Mouse (Mus musculus): ENCODE results near the gene Olfm1. TPM values are rescaled to one million over a fixed set of nuclear protein-coding genes. Genes with fewer than 3 reads are reported as not detected.

Olfm1 gene
- polyA plus RNA-seq, 1 experiment from 2014 or later, result 4.9 TPM

GRCm38 (mm10) chr2:28173225-28174141 is 19.3 kb upstream of the Olfm1 start:
- Histone ChIP-seq H3K9me3 (no peaks in the 10 kb centered on the region), H3K27ac (replicated peaks) (no peak overlapping the region), H3K36me3 (no peaks in the 10 kb centered on the region), H3K4me2 (no peak overlapping the region), H3K27me3 (replicated peaks) (peaks cover 3% of the 10 kb centered on the region), H3K4me3 (no peak overlapping the region), H3K9ac (no peak overlapping the region), H3K4me1 (0 out of 2 replicates have a peak, but pooled peaks cover 6% of the 10 kb centered on the region)
- ATAC-seq (ENCODE audit: extremely low read depth, insufficient number of reproducible peaks, low FRiP score, low TSS enrichment), result no peak
- WGBS, result 57% methylated on average over 11 of the region's 11 CpGs

DNA sequence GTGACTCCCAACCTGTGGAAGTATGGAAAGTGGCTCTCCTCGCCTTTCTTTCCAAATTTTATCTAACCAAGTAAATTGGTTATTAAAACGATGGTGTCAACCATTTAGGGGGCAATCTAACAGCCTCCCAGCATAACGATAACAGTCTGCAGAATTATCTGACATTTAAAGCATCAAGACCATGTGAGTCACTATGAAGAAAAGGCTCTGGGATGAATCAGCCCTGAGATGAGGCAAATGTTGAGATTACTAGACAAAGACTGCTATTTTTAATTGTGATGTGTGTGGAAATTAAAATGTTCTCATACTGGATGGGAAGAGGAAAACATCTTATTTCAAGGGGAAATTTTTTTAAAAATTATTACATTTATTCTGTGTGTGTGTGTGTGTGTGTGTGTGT is 18.4 kb upstream of the Olfm1 start:
- Histone ChIP-seq H3K9ac (no peak overlapping the region), H3K36me3 (no peaks in the 10 kb centered on the region), H3K4me2 (no peak overlapping the region), H3K9me3 (no peaks in the 10 kb centered on the region), H3K27me3 (replicated peaks) (peaks cover 3% of the 10 kb centered on the region), H3K4me1 (0 out of 2 replicates have a peak, but pooled peaks cover 6% of the 10 kb centered on the region), H3K27ac (replicated peaks) (no peak overlapping the region), H3K4me3 (no peak overlapping the region)
- ATAC-seq (ENCODE audit: extremely low read depth, insufficient number of reproducible peaks, low FRiP score, low TSS enrichment), result no peak
- WGBS, result 54% methylated on average over 3 of the region's 3 CpGs

GRCm38 (mm10) chr2:28178600-28178999 is 14.2 kb upstream of the Olfm1 start:
- 0 out of 2 replicates have a peak, but pooled peaks cover under 1% of the 10 kb centered on the region for H3K4me1 ChIP-seq
- no peak overlapping the region for H3K4me3 ChIP-seq
- peaks cover 18% of the 10 kb centered on the region; the same call in 1 of the 2 replicates for H3K27me3 ChIP-seq (replicated peaks)
- no peak overlapping the region for H3K4me2 ChIP-seq
- no peaks in the 10 kb centered on the region for H3K36me3 ChIP-seq
- WGBS, result 52% methylated on average over 6 of the region's 6 CpGs
- no peak for ATAC-seq (ENCODE audit: extremely low read depth, insufficient number of reproducible peaks, low FRiP score, low TSS enrichment)
- no peak overlapping the region for H3K27ac ChIP-seq (replicated peaks)
- no peaks in the 10 kb centered on the region for H3K9me3 ChIP-seq
- H3K9ac ChIP-seq, result no peak overlapping the region

DNA sequence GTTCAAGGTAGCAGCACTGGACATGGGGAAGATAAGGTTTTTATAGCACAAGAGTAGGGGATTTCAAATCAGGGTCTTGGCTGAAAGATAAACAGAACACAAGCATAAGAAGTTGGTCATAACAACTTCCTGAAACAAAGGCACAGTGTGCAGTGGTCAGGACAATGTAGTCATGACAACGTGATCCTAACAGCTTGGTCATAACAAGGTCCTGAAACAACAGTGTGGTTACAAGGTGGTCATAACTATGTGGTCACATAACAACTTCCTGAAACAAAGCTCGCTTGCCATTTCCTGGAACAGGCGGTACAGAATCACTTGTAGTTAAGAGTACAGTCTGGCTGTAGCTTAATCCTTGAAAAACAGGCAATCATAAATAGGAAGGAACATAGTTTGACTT is 12.7 kb upstream of the Olfm1 start:
- Histone ChIP-seq H3K27ac (replicated peaks) (no peak overlapping the region), H3K4me1 (no peaks in the 10 kb centered on the region), H3K9me3 (no peaks in the 10 kb centered on the region), H3K4me2 (no peak overlapping the region), H3K4me3 (no peak overlapping the region), H3K27me3 (replicated peaks) (peaks cover 18% of the 10 kb centered on the region; the same call in 1 of the 2 replicates), H3K36me3 (no peaks in the 10 kb centered on the region), H3K9ac (no peak overlapping the region)
- ATAC-seq (ENCODE audit: extremely low read depth, insufficient number of reproducible peaks, low FRiP score, low TSS enrichment), result no peak
- 64% methylated on average over 3 of the region's 3 CpGs for WGBS

- no peak overlapping the region for H3K9ac ChIP-seq
- H3K36me3 ChIP-seq, result no peaks in the 10 kb centered on the region
- peaks cover 37% of the 10 kb centered on the region for H3K27me3 ChIP-seq (replicated peaks)
- H3K4me2 ChIP-seq, result no peak overlapping the region
- no peak overlapping the region for H3K27ac ChIP-seq (replicated peaks)
- 53% methylated on average over 8 of the region's 8 CpGs for WGBS
- no peaks in the 10 kb centered on the region for H3K9me3 ChIP-seq
- ATAC-seq (ENCODE audit: extremely low read depth, insufficient number of reproducible peaks, low FRiP score, low TSS enrichment), result no peak
- H3K4me3 ChIP-seq, result no peak overlapping the region
- H3K4me1 ChIP-seq, result peaks cover 10% of the 10 kb centered on the region
These were observed 4.3 kb upstream of the Olfm1 start for GRCm38 (mm10) chr2:28188398-28188944.

DNA sequence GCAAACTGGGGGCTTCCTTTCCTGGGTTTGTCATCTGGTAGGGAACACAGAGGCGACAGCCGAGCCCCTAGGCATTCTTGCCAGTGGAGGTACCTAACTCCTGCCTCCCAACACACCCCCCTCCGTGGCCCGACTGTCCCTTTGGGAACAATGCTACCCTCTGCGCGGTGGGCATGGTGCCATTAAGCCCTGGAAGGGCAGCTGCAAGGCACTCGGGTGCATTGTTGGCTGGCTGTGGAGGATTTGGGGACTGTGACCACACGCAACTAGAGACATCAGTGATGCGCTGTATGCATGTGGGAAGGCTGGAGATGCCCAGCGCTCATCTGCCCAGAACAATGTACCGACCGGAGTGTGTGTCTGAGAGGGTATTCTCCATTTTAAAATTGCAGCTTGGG is 897 bp downstream of the Olfm1 start:
- no peak overlapping the region for H3K27ac ChIP-seq (replicated peaks)
- peaks cover 77% of the 10 kb centered on the region for H3K27me3 ChIP-seq (replicated peaks)
- H3K9me3 ChIP-seq, result no peaks in the 10 kb centered on the region
- H3K9ac ChIP-seq, result no peak overlapping the region; the same call in 1 of the 2 replicates
- no peaks in the 10 kb centered on the region for H3K36me3 ChIP-seq
- H3K4me1 ChIP-seq, result peaks cover 11% of the 10 kb centered on the region
- 27% methylated on average over 12 of the region's 12 CpGs for WGBS
- H3K4me3 ChIP-seq, result peak overlapping the region; percentile 64
- H3K4me2 ChIP-seq, result peak overlapping the region; percentile 89
- no peak for ATAC-seq (ENCODE audit: extremely low read depth, insufficient number of reproducible peaks, low FRiP score, low TSS enrichment)

- no peak overlapping the region for H3K4me3 ChIP-seq
- 24% methylated on average over 6 of the region's 6 CpGs for WGBS
- H3K4me1 ChIP-seq, result peaks cover 11% of the 10 kb centered on the region
- ATAC-seq (ENCODE audit: extremely low read depth, insufficient number of reproducible peaks, low FRiP score, low TSS enrichment), result no peak; the same call in 1 of the 2 replicates
- H3K9me3 ChIP-seq, result no peaks in the 10 kb centered on the region
- no peak overlapping the region for H3K9ac ChIP-seq
- no peaks in the 10 kb centered on the region for H3K36me3 ChIP-seq
- H3K4me2 ChIP-seq, result no peak overlapping the region
- H3K27ac ChIP-seq (replicated peaks), result no peak overlapping the region
- H3K27me3 ChIP-seq (replicated peaks), result peaks cover 91% of the 10 kb centered on the region
These were observed 2.3 kb downstream of the Olfm1 start for GRCm38 (mm10) chr2:28194962-28195617.

- Histone ChIP-seq H3K36me3 (no peaks in the 10 kb centered on the region), H3K9ac (no peak overlapping the region), H3K4me3 (no peak overlapping the region), H3K4me2 (no peak overlapping the region), H3K27ac (replicated peaks) (no peak overlapping the region), H3K27me3 (replicated peaks) (peaks cover 97% of the 10 kb centered on the region), H3K4me1 (peaks cover 11% of the 10 kb centered on the region), H3K9me3 (no peaks in the 10 kb centered on the region)
- 64% methylated on average over 8 of the region's 8 CpGs for WGBS
- no peak for ATAC-seq (ENCODE audit: extremely low read depth, insufficient number of reproducible peaks, low FRiP score, low TSS enrichment)
These were observed 2.9 kb downstream of the Olfm1 start for GRCm38 (mm10) chr2:28195726-28196125.

DNA sequence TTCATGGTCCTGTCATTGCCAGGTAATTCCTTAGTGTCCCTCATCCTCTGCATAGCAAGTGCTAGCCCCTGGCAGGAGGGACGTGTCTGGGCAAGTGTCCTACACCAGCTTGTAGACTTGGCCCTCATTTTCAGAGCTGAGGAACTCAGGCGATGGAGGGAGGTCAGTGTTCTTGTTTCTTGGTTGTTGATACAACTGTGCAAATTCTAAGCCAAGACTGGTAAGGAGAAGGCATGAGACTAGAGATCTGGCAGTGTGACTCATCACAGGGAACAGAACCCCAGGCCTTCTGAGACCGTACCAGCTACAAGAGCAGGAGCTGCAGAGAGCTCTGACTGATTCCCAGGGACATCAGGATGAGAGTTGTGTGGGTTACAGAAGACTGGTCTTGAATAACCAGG is 8.6 kb downstream of the Olfm1 start:
- WGBS, result 60% methylated on average over 3 of the region's 3 CpGs

GRCm38 (mm10) chr2:28204167-28204566 is 11.4 kb downstream of the Olfm1 start:
- H3K4me2 ChIP-seq, result no peak overlapping the region
- peaks cover 92% of the 10 kb centered on the region for H3K27me3 ChIP-seq (replicated peaks)
- no peaks in the 10 kb centered on the region for H3K36me3 ChIP-seq
- ATAC-seq (ENCODE audit: extremely low read depth, insufficient number of reproducible peaks, low FRiP score, low TSS enrichment), result no peak
- H3K9ac ChIP-seq, result no peak overlapping the region
- 5% methylated on average over 9 of the region's 9 CpGs for WGBS
- H3K4me1 ChIP-seq, result peaks cover 21% of the 10 kb centered on the region
- H3K27ac ChIP-seq (replicated peaks), result no peak overlapping the region
- no peak overlapping the region for H3K4me3 ChIP-seq
- no peaks in the 10 kb centered on the region for H3K9me3 ChIP-seq

More for the DNA sequence above, 8.6 kb downstream of the Olfm1 start:
- Histone ChIP-seq H3K27ac (replicated peaks) (no peak overlapping the region), H3K9ac (no peak overlapping the region), H3K4me1 (peaks cover 17% of the 10 kb centered on the region), H3K4me3 (no peak overlapping the region), H3K9me3 (no peaks in the 10 kb centered on the region), H3K27me3 (replicated peaks) (peaks cover 92% of the 10 kb centered on the region), H3K4me2 (no peak overlapping the region), H3K36me3 (no peaks in the 10 kb centered on the region)
- ATAC-seq (ENCODE audit: extremely low read depth, insufficient number of reproducible peaks, low FRiP score, low TSS enrichment), result no peak

DNA sequence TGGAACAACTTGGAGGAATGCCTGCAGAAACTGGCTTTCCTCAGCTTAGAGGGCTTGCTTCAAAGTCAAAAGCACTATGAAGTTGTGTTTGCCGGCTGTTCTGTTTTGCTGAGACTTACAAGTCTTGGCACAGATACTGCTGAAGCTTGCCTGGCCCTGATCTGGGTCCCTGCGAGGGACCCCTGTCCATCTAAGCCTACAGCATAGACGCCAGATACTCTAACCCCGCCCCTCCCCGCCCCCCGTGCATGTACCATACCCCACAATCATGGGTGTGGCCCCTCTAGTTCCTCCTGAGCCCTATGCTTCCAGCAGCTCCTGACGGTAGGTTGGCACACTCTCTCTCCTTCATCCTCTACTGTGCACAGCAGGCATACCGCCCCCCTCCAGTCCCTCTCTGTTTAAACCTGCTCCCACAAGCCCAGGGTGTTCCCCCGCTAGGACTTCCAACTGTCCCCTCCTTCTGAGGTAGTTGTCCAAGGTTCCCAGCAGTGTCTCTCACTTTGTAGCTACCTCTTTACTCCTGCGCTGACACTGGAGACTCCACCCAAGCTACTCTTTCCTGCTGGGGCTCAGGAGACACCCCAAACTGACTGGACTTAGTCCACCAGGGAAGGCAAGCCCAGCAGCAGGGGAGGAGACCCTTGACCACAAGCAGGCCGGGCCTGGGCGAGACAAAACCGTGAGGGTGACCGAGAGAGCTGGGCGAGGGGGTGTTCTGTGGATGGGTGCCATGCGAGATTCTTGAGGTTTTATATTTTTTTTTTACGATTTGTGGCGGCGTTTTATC is 12.1 kb downstream of the Olfm1 start:
- no peaks in the 10 kb centered on the region for H3K36me3 ChIP-seq
- H3K4me2 ChIP-seq, result peak overlapping the region; percentile 94
- peaks cover 90% of the 10 kb centered on the region for H3K27me3 ChIP-seq (replicated peaks)
- H3K9me3 ChIP-seq, result no peaks in the 10 kb centered on the region
- H3K27ac ChIP-seq (replicated peaks), result no peak overlapping the region
- peak overlapping the region; percentile 63 for H3K4me3 ChIP-seq
- H3K4me1 ChIP-seq, result peaks cover 21% of the 10 kb centered on the region
- ATAC-seq (ENCODE audit: extremely low read depth, insufficient number of reproducible peaks, low FRiP score, low TSS enrichment), result no peak
- WGBS, result 10% methylated on average over 19 of the region's 19 CpGs
- peak overlapping the region; percentile 85 for H3K9ac ChIP-seq
